Mouse (Mus musculus): ENCODE data around the gene Gm20890. TPM values are rescaled to one million over a fixed set of nuclear protein-coding genes. Genes with fewer than 3 reads are reported as not detected.
"Not testable (repeated sequence)": the region's sequence is repeated elsewhere in the genome, so short reads cannot be mapped to it uniquely, and the experiment has no call there.

Gene Gm20890
- not detected in 2 replicates for total RNA-seq (2017)

- ATAC-seq (ENCODE audit: extremely low read depth, insufficient number of reproducible peaks, low FRiP score, poor library complexity, severe bottlenecking) = not testable (repeated sequence)
Measured at GRCm38 (mm10) chrY:26776699-26777098, at the start of gene Gm20890. Gene Gm20890, minus strand, starts transcription at chrY:26776799.
